In the genomic region with DNA sequence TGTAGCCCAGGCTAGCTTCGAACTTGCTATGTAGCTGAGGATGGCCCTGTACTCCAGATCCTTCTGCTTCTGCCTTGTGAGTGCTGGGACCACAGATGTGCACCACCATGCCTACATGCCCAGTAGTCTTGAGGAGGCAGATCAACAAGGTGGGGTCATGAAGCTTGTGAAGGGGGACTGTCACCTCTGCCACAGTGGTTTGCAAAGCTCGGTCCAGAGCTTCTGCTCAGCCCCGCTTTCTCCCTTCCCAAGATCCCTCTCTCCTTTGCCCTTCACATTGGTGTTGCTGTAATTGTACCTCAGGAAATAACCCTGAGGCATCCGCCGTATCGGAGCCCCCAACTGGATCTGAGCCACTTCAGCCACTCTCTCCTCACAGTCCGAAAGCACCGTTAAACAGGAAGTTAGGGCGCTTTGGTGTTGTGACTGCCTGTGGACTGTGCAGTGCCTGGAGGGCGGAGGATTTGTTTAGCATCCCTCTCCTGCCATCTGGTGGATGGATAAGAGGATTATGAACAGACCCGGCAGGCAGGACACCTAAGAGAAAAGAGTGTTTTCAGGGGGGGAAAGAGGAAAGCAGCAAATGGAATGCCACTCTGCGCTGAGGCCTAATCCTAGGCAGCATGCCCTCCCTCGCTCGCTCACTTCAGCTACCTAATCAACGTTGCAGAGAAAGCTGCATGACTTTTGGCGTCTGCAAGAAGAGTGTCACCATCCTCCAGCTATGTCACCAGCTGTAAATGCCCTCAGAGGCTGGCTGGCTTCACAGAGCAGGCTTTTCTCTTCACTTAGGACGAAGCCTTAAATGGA, we compare ENCODE assay signal across 8 mouse cellular contexts. TPM values are rescaled to one million over a fixed set of nuclear protein-coding genes. Genes with fewer than 3 reads are reported as not detected.
DNase-seq lines count a peak whose midpoint lies in the region; ATAC-seq and TF ChIP-seq lines count a peak whose summit lies in the region.

No protein-coding gene starts in this region.

- no peaks in the 10 kb centered on the region for H3K79me2 ChIP-seq in liver, adult 2 months (ENCODE audit: control insufficient read depth, insufficient read depth, low read length)
- H3K79me2 ChIP-seq in myocyte (ENCODE audit: control insufficient read depth, insufficient read depth), result no peaks in the 10 kb centered on the region

- peak overlapping the region; percentile 68 for H3K4me2 ChIP-seq in heart, embryonic 12.5 days
- H3K4me2 ChIP-seq in kidney, embryonic 16.5 days (replicated peaks; ENCODE audit: low read depth, low read length), result peak overlapping the region; percentile 57
- peak overlapping the region; percentile 79 for H3K4me2 ChIP-seq in myocyte (ENCODE audit: low read depth)
- peak overlapping the region; percentile 57 for H3K4me2 ChIP-seq in stomach, embryonic 16.5 days (ENCODE audit: low read depth, low read length)

- peak overlapping the region; percentile 38 for H3K4me3 ChIP-seq in heart, embryonic 12.5 days
- H3K4me3 ChIP-seq in kidney, embryonic 16.5 days (ENCODE audit: low read length), result peak overlapping the region; percentile 41
- no peak overlapping the region for H3K4me3 ChIP-seq in liver, adult 2 months (ENCODE audit: insufficient read depth, low read depth, low read length)
- no peak overlapping the region for H3K4me3 ChIP-seq in myocyte
- H3K4me3 ChIP-seq in stomach, embryonic 16.5 days (replicated peaks; ENCODE audit: low read length), result peak overlapping the region; percentile 35

- 19% methylated on average over 17 of the region's 17 CpGs for whole genome bisulfite sequencing in heart, embryonic 12.5 days
- 15% methylated on average over 17 of the region's 17 CpGs for WGBS in kidney, embryonic 16.5 days
- 23% methylated on average over 17 of the region's 17 CpGs for WGBS in liver, adult 2 months
- 16% methylated on average over 17 of the region's 17 CpGs for WGBS in stomach, embryonic 16.5 days

- DNase-seq in CD4-positive helper T cell, adult 2 months (ENCODE audit: low read depth, low spot score), result peak; percentile 69
- peak; percentile 93 for DNase-seq in brain, adult 2 months (ENCODE audit: low read depth, low spot score)
- DNase-seq in liver, adult 2 months (ENCODE audit: extremely low read depth, low read depth, low spot score), result peak; percentile 46

- no peaks in the 10 kb centered on the region for H3K27me3 ChIP-seq in heart, embryonic 12.5 days (replicated peaks)
- H3K27me3 ChIP-seq in kidney, embryonic 16.5 days (ENCODE audit: insufficient read depth, low read length), result no peaks in the 10 kb centered on the region
- no peaks in the 10 kb centered on the region for H3K27me3 ChIP-seq in liver, adult 2 months (ENCODE audit: control insufficient read depth, insufficient read depth, low read length)
- no peaks in the 10 kb centered on the region for H3K27me3 ChIP-seq in myocyte (ENCODE audit: control insufficient read depth, insufficient read depth, insufficient read length)
- no peaks in the 10 kb centered on the region for H3K27me3 ChIP-seq in stomach, embryonic 16.5 days (ENCODE audit: control insufficient read depth, insufficient read depth, low read length)

- H3K4me1 ChIP-seq in heart, embryonic 12.5 days (replicated peaks), result peaks cover 3% of the 10 kb centered on the region
- no peaks in the 10 kb centered on the region; the same call in 1 of the 2 replicates for H3K4me1 ChIP-seq in kidney, embryonic 16.5 days (ENCODE audit: insufficient read depth, low read length)
- H3K4me1 ChIP-seq in liver, adult 2 months (ENCODE audit: control insufficient read depth, insufficient read depth, low read length), result peaks cover 2% of the 10 kb centered on the region; the same call in 1 of the 2 replicates
- no peaks in the 10 kb centered on the region for H3K4me1 ChIP-seq in stomach, embryonic 16.5 days (ENCODE audit: control insufficient read depth, insufficient read depth, low read length)

- H3ac ChIP-seq in myocyte (ENCODE audit: control insufficient read depth, insufficient read length), result no peak overlapping the region

- H3K9ac ChIP-seq in heart, embryonic 12.5 days, result peak overlapping the region; percentile 76
- peak overlapping the region; percentile 61 for H3K9ac ChIP-seq in kidney, embryonic 16.5 days (replicated peaks; ENCODE audit: low read length)
- H3K9ac ChIP-seq in liver, adult 2 months (ENCODE audit: low read depth, low read length), result no peak overlapping the region
- peak overlapping the region; percentile 72 for H3K9ac ChIP-seq in stomach, embryonic 16.5 days (ENCODE audit: low read length)

- ATAC-seq in erythroblast, adult 5-6 weeks (replicated peaks; ENCODE audit: low FRiP score, poor library complexity, severe bottlenecking), result 0 out of 2 replicates have a peak, but pooled peaks have one; percentile 54
- ATAC-seq in heart, embryonic 12.5 days (ENCODE audit: insufficient number of reproducible peaks, low FRiP score), result peak; percentile 83
- peak; percentile 95 for ATAC-seq in kidney, embryonic 16.5 days (ENCODE audit: low FRiP score, low TSS enrichment)
- peak; percentile 87; the same call in 1 of the 2 replicates for ATAC-seq in stomach, embryonic 16.5 days (ENCODE audit: insufficient read depth, low FRiP score)

- no peak for TF ChIP-seq POLR2A in liver, adult 2 months (IDR thresholded peaks at IDR 0.05; ENCODE audit: extremely low read depth, insufficient read depth, low read length)
- TF ChIP-seq POLR2A in myocyte (IDR thresholded peaks at IDR 0.05; ENCODE audit: insufficient read length, low read depth), result no peak

- peak; percentile 78 for TF ChIP-seq CTCF in liver, adult 2 months (IDR thresholded peaks at IDR 0.05; ENCODE audit: low read depth, low read length)

- no peak overlapping the region for H3K27ac ChIP-seq in heart, embryonic 12.5 days (ENCODE audit: poor library complexity, severe bottlenecking)
- H3K27ac ChIP-seq in kidney, embryonic 16.5 days (ENCODE audit: low read length), result no peak overlapping the region
- H3K27ac ChIP-seq in liver, adult 2 months (replicated peaks; ENCODE audit: insufficient read depth, low read depth, low read length), result no peak overlapping the region
- no peak overlapping the region for H3K27ac ChIP-seq in stomach, embryonic 16.5 days (ENCODE audit: low read length)

- no peaks in the 10 kb centered on the region for H3K36me3 ChIP-seq in heart, embryonic 12.5 days
- no peaks in the 10 kb centered on the region for H3K36me3 ChIP-seq in kidney, embryonic 16.5 days (ENCODE audit: insufficient read depth, low read length)
- no peaks in the 10 kb centered on the region for H3K36me3 ChIP-seq in liver, adult 2 months (ENCODE audit: control insufficient read depth, insufficient read depth, low read length)
- H3K36me3 ChIP-seq in myocyte (ENCODE audit: control insufficient read depth, insufficient read depth), result no peaks in the 10 kb centered on the region
- no peaks in the 10 kb centered on the region for H3K36me3 ChIP-seq in stomach, embryonic 16.5 days (ENCODE audit: control insufficient read depth, insufficient read depth, low read length)

- H3K9me3 ChIP-seq in heart, embryonic 12.5 days (replicated peaks), result no peaks in the 10 kb centered on the region
- no peaks in the 10 kb centered on the region for H3K9me3 ChIP-seq in kidney, embryonic 16.5 days (ENCODE audit: low read length)
- no peaks in the 10 kb centered on the region for H3K9me3 ChIP-seq in stomach, embryonic 16.5 days (replicated peaks; ENCODE audit: control insufficient read depth, low read length)

TF ChIP-seq in myocyte, 11 proteins besides CTCF, POLR2A, EP300 and RAD21:
- no peak for TF ChIP-seq REST (IDR thresholded peaks at IDR 0.05; ENCODE audit: insufficient read depth, insufficient read length)
- no peak for TF ChIP-seq POLR2AphosphoS2 (IDR thresholded peaks at IDR 0.05; ENCODE audit: insufficient read length, low read depth)
- no peak for TF ChIP-seq USF1 (IDR thresholded peaks at IDR 0.05; ENCODE audit: low read depth)
- TF ChIP-seq MYOG (IDR thresholded peaks at IDR 0.05; ENCODE audit: control insufficient read depth in 1 of 3, insufficient read depth in 1 of 3, insufficient read length in 2 of 3, low read depth in 2 of 3), result no peak
- TF ChIP-seq SRF (IDR thresholded peaks at IDR 0.05; ENCODE audit: control insufficient read depth, insufficient read length, low read depth), result no peak
- no peak for TF ChIP-seq TCF3 (IDR thresholded peaks at IDR 0.05; ENCODE audit: insufficient read length, low read depth)
- TF ChIP-seq TCF12 (IDR thresholded peaks at IDR 0.05; ENCODE audit: insufficient read depth, poor library complexity, severe bottlenecking), result no peak

RNA-seq across cellular contexts. Expression of gene Mmgt2, which starts 27.2 kb away (rescaled TPM):
- total RNA-seq in erythroblast, adult 5-6 weeks (2015; ENCODE audit: low replicate concordance), result 1.3 and 1.5 TPM in 2 replicates
- total RNA-seq in erythroblast, adult 5-6 weeks (2017; ENCODE audit: low replicate concordance), result 2.8 TPM in 1 of 2 replicates, not detected in the other
- polyA plus RNA-seq in heart, embryonic 12.5 days (2016; fragmentation: Nextera tagmentation; extraction: Ambion mirVana), result 51.0 and 58.3 TPM in 2 replicates
- polyA plus RNA-seq in kidney, embryonic 16.5 days (2015; fragmentation: Nextera tagmentation; extraction: Ambion mirVana), result 66.2 and 68.1 TPM in 2 replicates
- total RNA-seq in liver, adult 2 months (2014; rRNA removed), result 2.6 and 5.0 TPM in 2 replicates
- 2.2 and 3.6 TPM in 2 replicates for polyA plus RNA-seq in liver, adult 2 months (2012; rRNA removed)
- polyA plus RNA-seq in myocyte (2012; fragmentation: generic; extraction: Trizol), result 29.2 TPM
- polyA plus RNA-seq in stomach, embryonic 16.5 days (2015; fragmentation: Nextera tagmentation; extraction: Ambion mirVana), result 39.6 and 42.1 TPM in 2 replicates

RNA-seq across cellular contexts. Expression of gene Lrrc75a, which starts 27.4 kb away (rescaled TPM):
- total RNA-seq in erythroblast, adult 5-6 weeks (2015; ENCODE audit: low replicate concordance), result not detected in 2 replicates
- 0.84 and 1.5 TPM in 2 replicates for total RNA-seq in erythroblast, adult 5-6 weeks (2017; ENCODE audit: low replicate concordance)
- 18.6 and 19.6 TPM in 2 replicates for polyA plus RNA-seq in heart, embryonic 12.5 days (2016; fragmentation: Nextera tagmentation; extraction: Ambion mirVana)
- polyA plus RNA-seq in kidney, embryonic 16.5 days (2015; fragmentation: Nextera tagmentation; extraction: Ambion mirVana), result 13.8 and 15.6 TPM in 2 replicates
- 0.40 and 0.55 TPM in 2 replicates for total RNA-seq in liver, adult 2 months (2014; rRNA removed)
- polyA plus RNA-seq in liver, adult 2 months (2012; rRNA removed), result 0.66 and 1.1 TPM in 2 replicates
- 19.5 TPM for polyA plus RNA-seq in myocyte (2012; fragmentation: generic; extraction: Trizol)
- polyA plus RNA-seq in stomach, embryonic 16.5 days (2015; fragmentation: Nextera tagmentation; extraction: Ambion mirVana), result 5.3 and 5.6 TPM in 2 replicates

RNA-seq across cellular contexts. Expression of gene Zfp287, which starts 56.0 kb away (rescaled TPM):
- not detected in 2 replicates for total RNA-seq in erythroblast, adult 5-6 weeks (2015; ENCODE audit: low replicate concordance)
- 0.98 TPM in 1 of 2 replicates, not detected in the other for total RNA-seq in erythroblast, adult 5-6 weeks (2017; ENCODE audit: low replicate concordance)
- 6.3 and 6.4 TPM in 2 replicates for polyA plus RNA-seq in heart, embryonic 12.5 days (2016; fragmentation: Nextera tagmentation; extraction: Ambion mirVana)
- 7.5 and 9.1 TPM in 2 replicates for polyA plus RNA-seq in kidney, embryonic 16.5 days (2015; fragmentation: Nextera tagmentation; extraction: Ambion mirVana)
- 0.54 and 0.55 TPM in 2 replicates for total RNA-seq in liver, adult 2 months (2014; rRNA removed)
- 0.09 and 0.26 TPM in 2 replicates for polyA plus RNA-seq in liver, adult 2 months (2012; rRNA removed)
- polyA plus RNA-seq in myocyte (2012; fragmentation: generic; extraction: Trizol), result 0.90 TPM
- polyA plus RNA-seq in stomach, embryonic 16.5 days (2015; fragmentation: Nextera tagmentation; extraction: Ambion mirVana), result 6.3 and 7.3 TPM in 2 replicates

Comparison
In these comparisons a context has a peak if more than half of its experiments do, and no peak if none do; other contexts are left out.
1. H3K4me3 ChIP-seq: peak in heart, embryonic 12.5 days (single experiment), kidney, embryonic 16.5 days (single experiment) and stomach, embryonic 16.5 days (single experiment); none in liver, adult 2 months (single experiment) and myocyte (single experiment).
2. Peak in every context shown above with its lines, with median percentiles within 50 percentile points of each other: DNase-seq, ATAC-seq and H3K4me2 ChIP-seq.